21 mouse cellular contexts compared by ENCODE assay signal in the genomic region with DNA sequence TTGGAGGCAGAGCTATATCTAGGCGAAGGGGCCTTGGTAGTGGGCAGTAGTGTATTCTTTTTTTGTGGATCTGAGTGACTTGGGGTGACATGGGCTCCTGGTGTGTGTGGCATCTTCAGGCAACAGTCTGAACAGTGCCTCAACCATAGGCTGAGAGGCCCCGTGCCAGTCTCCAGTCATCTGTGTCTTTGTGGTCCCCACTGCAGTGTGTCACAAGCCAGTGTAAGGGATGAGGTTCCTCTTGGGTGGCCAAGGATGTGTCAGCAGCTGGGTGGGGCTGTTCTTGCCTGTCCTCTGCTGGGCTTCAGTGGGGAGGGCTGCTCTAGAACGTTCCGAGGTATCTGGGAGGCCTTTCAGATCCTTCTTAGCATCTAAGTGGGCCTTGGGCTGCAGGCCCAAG. TPM values are rescaled to one million over a fixed set of nuclear protein-coding genes. Genes with fewer than 3 reads are reported as not detected.
A peak's percentile ranks its signal among the peaks of the same experiment; 100 is the strongest.
DNase-seq lines count a peak whose midpoint lies in the region; ATAC-seq lines count a peak whose summit lies in the region.
"Had no signal": no experiment of that assay in that cellular context is flagged by ENCODE, and none has a peak within 500 bp of the region (broad histone marks: within the 10 kb centered on the region; RNA-seq: fewer than 3 reads in every experiment).

No protein-coding gene starts in this region.

- 59% methylated on average over 4 of the region's 4 CpGs for WGBS in liver, embryonic 13.5 days (ENCODE audit: insufficient replicate concordance)
- WGBS in liver, embryonic 12.5 days (ENCODE audit: insufficient replicate concordance), result 65% methylated on average over 4 of the region's 4 CpGs
- WGBS in heart, embryonic 10.5 days, result 86% methylated on average over 4 of the region's 4 CpGs

- peaks cover 12% of the 10 kb centered on the region; the same call in 1 of the 2 replicates for H3K4me1 ChIP-seq in liver, embryonic 13.5 days (replicated peaks)
- peaks cover 18% of the 10 kb centered on the region; the same call in 1 of the 2 replicates for H3K4me1 ChIP-seq in liver, embryonic 12.5 days
- peaks cover 7% of the 10 kb centered on the region for H3K4me1 ChIP-seq in heart, embryonic 10.5 days

- H3K36me3 ChIP-seq in liver, embryonic 13.5 days, result no peaks in the 10 kb centered on the region
- H3K36me3 ChIP-seq in liver, embryonic 12.5 days, result no peaks in the 10 kb centered on the region
- no peaks in the 10 kb centered on the region for H3K36me3 ChIP-seq in heart, embryonic 10.5 days

- peaks cover 76% of the 10 kb centered on the region for H3K27me3 ChIP-seq in liver, embryonic 13.5 days
- peaks cover 77% of the 10 kb centered on the region for H3K27me3 ChIP-seq in liver, embryonic 12.5 days (replicated peaks)
- peaks cover 74% of the 10 kb centered on the region for H3K27me3 ChIP-seq in heart, embryonic 10.5 days (ENCODE audit: insufficient read depth, poor library complexity, severe bottlenecking)

- DNase-seq in liver, embryonic 13.5 days, result no peak
- peak; percentile 74 to 75 for DNase-seq in spleen, postnatal 36 days (ENCODE audit: low spot score in 2 of 2)
- no peak for DNase-seq in spleen, postnatal 14 days (ENCODE audit: low spot score in 2 of 2)
- no peak for DNase-seq in retina, postnatal 1 day
- DNase-seq in heart, embryonic 10.5 days (ENCODE audit: low spot score), result no peak
- DNase-seq: adrenal gland, adult 8-10 months; cerebellum, adult 11-12 months; heart, postnatal 10 days; lung, postnatal 14 days had no signal

- no peak overlapping the region for H3K9ac ChIP-seq in liver, embryonic 13.5 days
- no peak overlapping the region for H3K9ac ChIP-seq in liver, embryonic 12.5 days
- H3K9ac ChIP-seq: liver, embryonic 14.5 days had no signal

- H3K9me3 ChIP-seq in liver, embryonic 13.5 days (replicated peaks), result no peaks in the 10 kb centered on the region
- no peaks in the 10 kb centered on the region for H3K9me3 ChIP-seq in liver, embryonic 12.5 days (replicated peaks)
- no peaks in the 10 kb centered on the region for H3K9me3 ChIP-seq in heart, embryonic 10.5 days

- ATAC-seq in liver, embryonic 13.5 days (ENCODE audit: low read depth), result 0 out of 2 replicates have a peak, but pooled peaks have one; percentile 30
- ATAC-seq in liver, embryonic 12.5 days, result no peak
- ATAC-seq in megakaryocyte, adult 5-6 weeks (ENCODE audit: poor library complexity, severe bottlenecking), result peak; percentile 80
- ATAC-seq: forebrain, embryonic 16.5 days; hindbrain, embryonic 16.5 days had no signal

- no peak overlapping the region for H3K4me3 ChIP-seq in liver, embryonic 13.5 days (replicated peaks)
- H3K4me3 ChIP-seq in liver, embryonic 12.5 days, result no peak overlapping the region
- H3K4me3 ChIP-seq in heart, embryonic 10.5 days, result no peak overlapping the region

- no peak overlapping the region for H3K4me2 ChIP-seq in liver, embryonic 13.5 days
- no peak overlapping the region for H3K4me2 ChIP-seq in liver, embryonic 12.5 days
- H3K4me2 ChIP-seq: midbrain, embryonic 11.5 days had no signal

- no peak overlapping the region for H3K27ac ChIP-seq in liver, embryonic 13.5 days
- H3K27ac ChIP-seq in liver, embryonic 12.5 days, result no peak overlapping the region
- no peak overlapping the region; the same call in 1 of the 2 replicates for H3K27ac ChIP-seq in heart, embryonic 10.5 days
- H3K27ac ChIP-seq: liver, embryonic 14.5 days had no signal

RNA-seq across cellular contexts. Expression of a gene that starts 7.4 kb away (rescaled TPM):
- polyA plus RNA-seq in liver, embryonic 13.5 days (2015; fragmentation: Nextera tagmentation; extraction: Ambion mirVana), result 0.40 and 0.43 TPM in 2 replicates
- polyA plus RNA-seq in liver, embryonic 12.5 days (2016; fragmentation: Nextera tagmentation; extraction: Ambion mirVana), result 0.56 and 0.71 TPM in 2 replicates
- total RNA-seq in megakaryocyte, adult 5-6 weeks (2015), result not detected in 2 replicates
- total RNA-seq in megakaryocyte, adult 5-6 weeks (2017), result not detected in 2 replicates
- polyA plus RNA-seq in heart, embryonic 10.5 days (2016; fragmentation: Nextera tagmentation; extraction: Ambion mirVana), result 0.45 and 0.48 TPM in 2 replicates
- polyA plus RNA-seq: erythroblast, embryonic 14.5 days had no signal

RNA-seq across cellular contexts. Expression of a gene that starts 12.6 kb away (rescaled TPM):
- 0.14 TPM in 1 of 2 replicates, not detected in the other for polyA plus RNA-seq in liver, embryonic 13.5 days (2015; fragmentation: Nextera tagmentation; extraction: Ambion mirVana)
- polyA plus RNA-seq in liver, embryonic 12.5 days (2016; fragmentation: Nextera tagmentation; extraction: Ambion mirVana), result not detected in 2 replicates
- not detected in 2 replicates for total RNA-seq in megakaryocyte, adult 5-6 weeks (2015)
- not detected in 2 replicates for total RNA-seq in megakaryocyte, adult 5-6 weeks (2017)
- not detected in 2 replicates for polyA plus RNA-seq in heart, embryonic 10.5 days (2016; fragmentation: Nextera tagmentation; extraction: Ambion mirVana)
- total RNA-seq: adrenal gland, adult 8-10 months; gastrocnemius, adult 18-20 months; heart, postnatal 10 days; layer of hippocampus, postnatal 25 days; left cerebral cortex, postnatal 25 days had no signal
- polyA plus RNA-seq: brain, embryonic 14.5 days; erythroblast, embryonic 14.5 days; forebrain, embryonic 16.5 days; midbrain, embryonic 11.5 days had no signal

RNA-seq across cellular contexts. Expression of a gene that starts 23.5 kb away (rescaled TPM):
- polyA plus RNA-seq in liver, embryonic 13.5 days (2015; fragmentation: Nextera tagmentation; extraction: Ambion mirVana), result 2.7 and 3.9 TPM in 2 replicates
- polyA plus RNA-seq in liver, embryonic 12.5 days (2016; fragmentation: Nextera tagmentation; extraction: Ambion mirVana), result 3.3 and 3.9 TPM in 2 replicates
- total RNA-seq in megakaryocyte, adult 5-6 weeks (2015), result 3.3 and 5.8 TPM in 2 replicates
- total RNA-seq in megakaryocyte, adult 5-6 weeks (2017), result 2.1 and 5.1 TPM in 2 replicates
- polyA plus RNA-seq in heart, embryonic 10.5 days (2016; fragmentation: Nextera tagmentation; extraction: Ambion mirVana), result 11.2 and 14.2 TPM in 2 replicates

RNA-seq across cellular contexts. Expression of a gene that starts 27.7 kb away (rescaled TPM):
- not detected in 2 replicates for polyA plus RNA-seq in liver, embryonic 13.5 days (2015; fragmentation: Nextera tagmentation; extraction: Ambion mirVana)
- not detected in 2 replicates for polyA plus RNA-seq in liver, embryonic 12.5 days (2016; fragmentation: Nextera tagmentation; extraction: Ambion mirVana)
- 0.11 and 0.27 TPM in 2 replicates for total RNA-seq in megakaryocyte, adult 5-6 weeks (2015)
- total RNA-seq in megakaryocyte, adult 5-6 weeks (2017), result 0.04 TPM in 1 of 2 replicates, not detected in the other
- polyA plus RNA-seq in heart, embryonic 10.5 days (2016; fragmentation: Nextera tagmentation; extraction: Ambion mirVana), result not detected in 2 replicates
- total RNA-seq: gastrocnemius, adult 18-20 months had no signal
- polyA plus RNA-seq: erythroblast, embryonic 14.5 days; hindbrain, embryonic 16.5 days; intestine, postnatal 0 days; liver, embryonic 14.5 days had no signal

RNA-seq across cellular contexts. Expression of a gene that starts 29.8 kb away (rescaled TPM):
- polyA plus RNA-seq in liver, embryonic 13.5 days (2015; fragmentation: Nextera tagmentation; extraction: Ambion mirVana), result 45.6 and 50.4 TPM in 2 replicates
- 52.2 and 52.7 TPM in 2 replicates for polyA plus RNA-seq in liver, embryonic 12.5 days (2016; fragmentation: Nextera tagmentation; extraction: Ambion mirVana)
- 34.4 and 44.7 TPM in 2 replicates for total RNA-seq in megakaryocyte, adult 5-6 weeks (2015)
- total RNA-seq in megakaryocyte, adult 5-6 weeks (2017), result 8.4 and 15.9 TPM in 2 replicates
- polyA plus RNA-seq in heart, embryonic 10.5 days (2016; fragmentation: Nextera tagmentation; extraction: Ambion mirVana), result 39.0 and 44.6 TPM in 2 replicates

Comparison
In these comparisons a context has a peak if more than half of its experiments do, and no peak if none do; other contexts are left out.
1. DNase-seq: peak in spleen, postnatal 36 days (2 of 2); none in liver, embryonic 13.5 days (single experiment), spleen, postnatal 14 days (0 of 2), retina, postnatal 1 day (single experiment) and heart, embryonic 10.5 days (single experiment).